Mouse (Mus musculus) myocyte (in vitro differentiated cells): ENCODE data around the gene Strap. TPM values are rescaled to one million over a fixed set of nuclear protein-coding genes. Genes with fewer than 3 reads are reported as not detected.

Experiments
- H3K27me3 ChIP-seq: one replicate; pipeline ENCODE4 v1.6.1; 2011; ENCODE audit not compliant: control insufficient read depth, insufficient read depth, insufficient read length
- H3K36me3 ChIP-seq: one replicate; pipeline ENCODE4 v1.6.1; 2011; ENCODE audit not compliant: control insufficient read depth, insufficient read depth
- H3K4me2 ChIP-seq: one replicate; pipeline ENCODE4 v1.6.1; 2011; ENCODE audit warnings: low read depth, control low read depth
- H3K4me3 ChIP-seq: one replicate; pipeline ENCODE4 v1.5.1; 2011; ENCODE audit warnings: mild to moderate bottlenecking, control low read depth, moderate library complexity
- H3K79me2 ChIP-seq: one replicate; pipeline ENCODE4 v1.6.1; 2011; ENCODE audit not compliant: control insufficient read depth, insufficient read depth
- H3ac ChIP-seq: one replicate; pipeline ENCODE4 v1.6.1; 2011; ENCODE audit not compliant: control insufficient read depth, insufficient read length
- CEBPB ChIP-seq: IDR thresholded peaks from 2 replicates; pipeline ENCODE4 v1.6.1; 2011; ENCODE audit warnings: mild to moderate bottlenecking, moderate library complexity; ENCODE audit not compliant: poor library complexity, insufficient read depth, severe bottlenecking
- E2F4 ChIP-seq: IDR thresholded peaks from one replicate; pipeline ENCODE4 v1.6.1; 2011; ENCODE audit warnings: mild to moderate bottlenecking, control low read depth, moderate library complexity; ENCODE audit not compliant: insufficient read depth
- MAX ChIP-seq: IDR thresholded peaks from one replicate; pipeline ENCODE4 v1.6.1; 2011; ENCODE audit warnings: low read depth, mild to moderate bottlenecking, control low read depth
- MYOD1 ChIP-seq, 3 experiments: IDR thresholded peaks; one replicate each; pipeline ENCODE4 v1.6.1; 2011; ENCODE audit warnings: control low read depth in 2 of 3, low read depth in 2 of 3, mild to moderate bottlenecking in 2 of 3, moderate library complexity in 1 of 3; ENCODE audit not compliant: insufficient read length in 2 of 3, control insufficient read depth in 1 of 3
- MYOG ChIP-seq, 3 experiments: IDR thresholded peaks; one replicate each; pipeline ENCODE4 v1.6.1; 2011; ENCODE audit warnings: control low read depth in 2 of 3, low read depth in 2 of 3, mild to moderate bottlenecking in 2 of 3; ENCODE audit not compliant: insufficient read length in 2 of 3, control insufficient read depth in 1 of 3, insufficient read depth in 1 of 3
- POLR2A ChIP-seq: IDR thresholded peaks from one replicate; pipeline ENCODE4 v1.6.1; 2011; ENCODE audit warnings: low read depth, mild to moderate bottlenecking, control low read depth, moderate library complexity; ENCODE audit not compliant: insufficient read length
- POLR2AphosphoS2 ChIP-seq: IDR thresholded peaks from one replicate; pipeline ENCODE4 v1.6.1; 2011; ENCODE audit warnings: low read depth, control low read depth; ENCODE audit not compliant: insufficient read length
- REST ChIP-seq: IDR thresholded peaks from one replicate; pipeline ENCODE4 v1.6.1; 2011; ENCODE audit warnings: mild to moderate bottlenecking, control low read depth, moderate library complexity; ENCODE audit not compliant: insufficient read depth, insufficient read length
- SRF ChIP-seq: IDR thresholded peaks from one replicate; pipeline ENCODE4 v1.6.1; 2011; ENCODE audit warnings: low read depth; ENCODE audit not compliant: control insufficient read depth, insufficient read length
- TCF12 ChIP-seq: IDR thresholded peaks from one replicate; pipeline ENCODE4 v1.6.1; 2011; ENCODE audit warnings: mild to moderate bottlenecking, control low read depth; ENCODE audit not compliant: poor library complexity, insufficient read depth, severe bottlenecking
- TCF3 ChIP-seq: IDR thresholded peaks from one replicate; pipeline ENCODE4 v1.6.1; 2011; ENCODE audit warnings: low read depth, control low read depth; ENCODE audit not compliant: insufficient read length
- USF1 ChIP-seq: IDR thresholded peaks from one replicate; pipeline ENCODE4 v1.6.1; 2011; ENCODE audit warnings: low read depth, mild to moderate bottlenecking, control low read depth, moderate library complexity
- polyA plus RNA-seq: library from polyadenylated mRNA; unstranded; fragments of >200 nt; fragmentation: generic; extraction: Trizol; gene quantifications from one replicate; pipeline ENCODE4 v1.2.1, GENCODE M21; 2012; ENCODE audit warnings: missing spikeins

Strap gene
- polyA plus RNA-seq, 1 experiment, result 87.9 TPM

- no peaks in the 10 kb centered on the region for H3K79me2 ChIP-seq
- no peaks in the 10 kb centered on the region for H3K27me3 ChIP-seq
- H3ac ChIP-seq, result no peak overlapping the region
- TF ChIP-seq POLR2AphosphoS2 (no peak), TCF3 (no peak), SRF (no peak), MYOG (IDR thresholded peaks at IDR 0.05; ENCODE audit: control insufficient read depth in 1 of 3, insufficient read depth in 1 of 3, insufficient read length in 2 of 3, low read depth in 2 of 3) (no peak), E2F4 (no peak), MAX (no peak), TCF12 (no peak), REST (no peak), POLR2A (no peak), CEBPB (no peak), MYOD1 (IDR thresholded peaks at IDR 0.05; ENCODE audit: control insufficient read depth in 1 of 3, insufficient read length in 2 of 3, low read depth in 2 of 3) (no peak), USF1 (no peak)
- no peaks in the 10 kb centered on the region for H3K36me3 ChIP-seq
- no peak overlapping the region for H3K4me2 ChIP-seq
- H3K4me3 ChIP-seq, result no peak overlapping the region
Measured at GRCm38 (mm10) chr6:137796596-137797567, 62.0 kb downstream of the Strap start.

GRCm38 (mm10) chr6:137799253-137799652 lies 64.4 kb downstream of the Strap start:
- H3K79me2 ChIP-seq, result no peaks in the 10 kb centered on the region
- H3K4me2 ChIP-seq, result no peak overlapping the region
- TF ChIP-seq E2F4 (no peak), POLR2AphosphoS2 (no peak), CEBPB (no peak), MAX (no peak), REST (no peak), POLR2A (no peak), MYOD1 (IDR thresholded peaks at IDR 0.05; ENCODE audit: control insufficient read depth in 1 of 3, insufficient read length in 2 of 3, low read depth in 2 of 3) (no peak), SRF (no peak), TCF3 (no peak), TCF12 (no peak), MYOG (IDR thresholded peaks at IDR 0.05; ENCODE audit: control insufficient read depth in 1 of 3, insufficient read depth in 1 of 3, insufficient read length in 2 of 3, low read depth in 2 of 3) (no peak), USF1 (no peak)
- H3K27me3 ChIP-seq, result no peaks in the 10 kb centered on the region
- no peaks in the 10 kb centered on the region for H3K36me3 ChIP-seq
- no peak overlapping the region for H3ac ChIP-seq
- no peak overlapping the region for H3K4me3 ChIP-seq

Other genes with a start within 250 kb of the Strap start
- 12.4 TPM for gene Eps8, start 80.2 kb upstream of the Strap start, polyA plus RNA-seq
- gene Dera, start 19.5 kb downstream of the Strap start, polyA plus RNA-seq, result 17.5 TPM